Comparison of ENCODE assay signal across 8 mouse cellular contexts in the genomic region with DNA sequence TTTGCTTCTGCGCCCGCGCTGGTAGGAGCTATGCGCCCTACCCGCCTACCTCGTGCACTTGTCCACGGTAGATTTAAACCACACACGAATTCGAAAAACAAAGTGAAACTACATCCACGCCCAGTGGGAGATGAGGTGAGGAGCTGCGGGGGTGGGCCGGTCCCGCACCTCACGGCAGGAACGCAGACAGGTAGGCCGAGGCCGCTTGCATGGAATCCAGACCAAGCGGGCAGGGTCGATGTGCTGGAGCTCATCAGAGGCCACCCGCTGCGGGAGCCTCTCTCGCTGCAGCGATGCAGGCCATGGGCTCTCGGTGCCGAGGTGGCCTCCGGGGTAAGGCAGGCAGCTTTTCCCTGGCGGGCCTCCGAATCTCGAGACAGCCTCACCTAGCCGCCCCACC. TPM values are rescaled to one million over a fixed set of nuclear protein-coding genes. Genes with fewer than 3 reads are reported as not detected.
DNase-seq lines count a peak whose midpoint lies in the region; ATAC-seq and TF ChIP-seq lines count a peak whose summit lies in the region.

No protein-coding gene starts in this region.

- TF ChIP-seq POLR2A in myocyte (IDR thresholded peaks at IDR 0.05; ENCODE audit: insufficient read length, low read depth) = no peak

- no peak overlapping the region for H3K9ac ChIP-seq in embryonic facial prominence, embryonic 13.5 days
- no peak overlapping the region for H3K9ac ChIP-seq in kidney, embryonic 15.5 days

- no peaks in the 10 kb centered on the region for H3K9me3 ChIP-seq in embryonic facial prominence, embryonic 13.5 days
- no peaks in the 10 kb centered on the region for H3K9me3 ChIP-seq in kidney, embryonic 15.5 days (replicated peaks)

- WGBS in embryonic facial prominence, embryonic 13.5 days = 1% methylated on average over 30 of the region's 30 CpGs
- under 1% methylated on average over 30 of the region's 30 CpGs for WGBS in kidney, embryonic 15.5 days

- DNase-seq in kidney, adult 11 months = peak; percentile 3
- no peak for DNase-seq in kidney, postnatal 36 days
- peak; percentile 39 for DNase-seq in brain, adult 2 months (ENCODE audit: low read depth, low spot score)
- DNase-seq in urinary bladder, postnatal 25 days (ENCODE audit: low spot score) = no peak
- no peak for DNase-seq in lung, postnatal 4 days

- no peaks in the 10 kb centered on the region for H3K36me3 ChIP-seq in embryonic facial prominence, embryonic 13.5 days
- H3K36me3 ChIP-seq in kidney, embryonic 15.5 days = no peaks in the 10 kb centered on the region
- H3K36me3 ChIP-seq in myocyte (ENCODE audit: control insufficient read depth, insufficient read depth) = no peaks in the 10 kb centered on the region

- H3K79me2 ChIP-seq in myocyte (ENCODE audit: control insufficient read depth, insufficient read depth) = no peaks in the 10 kb centered on the region

- no peak overlapping the region for H3ac ChIP-seq in myocyte (ENCODE audit: control insufficient read depth, insufficient read length)

- H3K27ac ChIP-seq in embryonic facial prominence, embryonic 13.5 days = no peak overlapping the region
- no peak overlapping the region for H3K27ac ChIP-seq in kidney, embryonic 15.5 days

- peaks cover 88% of the 10 kb centered on the region for H3K27me3 ChIP-seq in embryonic facial prominence, embryonic 13.5 days
- peaks cover 90% of the 10 kb centered on the region for H3K27me3 ChIP-seq in kidney, embryonic 15.5 days
- peaks cover 51% of the 10 kb centered on the region for H3K27me3 ChIP-seq in myocyte (ENCODE audit: control insufficient read depth, insufficient read depth, insufficient read length)

- peak overlapping the region; percentile 94 for H3K4me2 ChIP-seq in embryonic facial prominence, embryonic 13.5 days
- peak overlapping the region; percentile 95 for H3K4me2 ChIP-seq in kidney, embryonic 15.5 days
- H3K4me2 ChIP-seq in myocyte (ENCODE audit: low read depth) = peak overlapping the region; percentile 30

- H3K4me1 ChIP-seq in embryonic facial prominence, embryonic 13.5 days = peaks cover 49% of the 10 kb centered on the region
- peaks cover 49% of the 10 kb centered on the region for H3K4me1 ChIP-seq in kidney, embryonic 15.5 days

- peak overlapping the region; percentile 53 for H3K4me3 ChIP-seq in embryonic facial prominence, embryonic 13.5 days
- peak overlapping the region; percentile 55 for H3K4me3 ChIP-seq in kidney, embryonic 15.5 days (replicated peaks)
- H3K4me3 ChIP-seq in myocyte = no peak overlapping the region

- ATAC-seq in embryonic facial prominence, embryonic 13.5 days (ENCODE audit: insufficient number of reproducible peaks, insufficient read depth, low FRiP score, low TSS enrichment, low read depth) = no peak
- ATAC-seq in kidney, embryonic 15.5 days (replicated peaks; ENCODE audit: low FRiP score) = no peak

TF ChIP-seq in myocyte, 11 proteins besides CTCF, POLR2A, EP300 and RAD21:
- TF ChIP-seq POLR2AphosphoS2 (IDR thresholded peaks at IDR 0.05; ENCODE audit: insufficient read length, low read depth) = no peak
- no peak for TF ChIP-seq MYOG (IDR thresholded peaks at IDR 0.05; ENCODE audit: control insufficient read depth in 1 of 3, insufficient read depth in 1 of 3, insufficient read length in 2 of 3, low read depth in 2 of 3)
- TF ChIP-seq TCF3 (IDR thresholded peaks at IDR 0.05; ENCODE audit: insufficient read length, low read depth) = no peak
- no peak for TF ChIP-seq MAX (IDR thresholded peaks at IDR 0.05; ENCODE audit: low read depth)
- TF ChIP-seq MYOD1 (IDR thresholded peaks at IDR 0.05; ENCODE audit: control insufficient read depth in 1 of 3, insufficient read length in 2 of 3, low read depth in 2 of 3) = no peak

RNA-seq across cellular contexts. Expression of gene Cbln1, which starts 0.9 kb away (rescaled TPM):
- polyA plus RNA-seq in embryonic facial prominence, embryonic 13.5 days (2015; fragmentation: Nextera tagmentation; extraction: Ambion mirVana) = 0.56 and 1.2 TPM in 2 replicates
- polyA plus RNA-seq in kidney, embryonic 15.5 days (2015; fragmentation: Nextera tagmentation; extraction: Ambion mirVana) = not detected in 2 replicates
- polyA plus RNA-seq in myocyte (2012; fragmentation: generic; extraction: Trizol) = 0.01 TPM

Comparison
In these comparisons a context has a peak if more than half of its experiments do, and no peak if none do; other contexts are left out.
1. DNase-seq: peak in kidney, adult 11 months (single experiment) and brain, adult 2 months (single experiment); none in kidney, postnatal 36 days (0 of 2), urinary bladder, postnatal 25 days (single experiment) and lung, postnatal 4 days (0 of 2).
2. H3K4me2 ChIP-seq: peak in every context shown above with its lines; median percentile 95 in kidney, embryonic 15.5 days; 94 in embryonic facial prominence, embryonic 13.5 days; 30 in myocyte.